Mouse (Mus musculus) MEL (cell line): Measurements from ENCODE around the gene Flcn.

Source experiments
- CTCF ChIP-seq, 3 experiments: IDR thresholded peaks in 2 of 3; conservative IDR thresholded peaks in 1 of 3; 2 replicates each; pipeline ENCODE4 v1.5.1; 2011 to 2012; ENCODE audit warnings: low read length in 3 of 3, low read depth in 2 of 3, mild to moderate bottlenecking in 2 of 3, improper control_type of control experiment in 1 of 3, inconsistent platforms in 1 of 3, mixed read lengths in 1 of 3, moderate library complexity in 1 of 3; ENCODE audit not compliant: control insufficient read depth in 1 of 3, insufficient read depth in 1 of 3, poor library complexity in 1 of 3, severe bottlenecking in 1 of 3
- EP300 ChIP-seq, 2 experiments: IDR thresholded peaks; 2 replicates each; pipeline ENCODE4 v1.6.1; 2011; ENCODE audit warnings: improper control_type of control experiment in 2 of 2, low read length in 2 of 2, low read depth in 1 of 2, mild to moderate bottlenecking in 1 of 2
- MAX ChIP-seq: IDR thresholded peaks from 2 replicates; pipeline ENCODE4 v1.6.1; 2011; ENCODE audit warnings: low read length, improper control_type of control experiment
- MAZ ChIP-seq: IDR thresholded peaks from 2 replicates; pipeline ENCODE4 v1.6.1; 2012; ENCODE audit warnings: low read depth, mild to moderate bottlenecking, inconsistent platforms, low read length, improper control_type of control experiment
- POLR2A ChIP-seq, 2 experiments: IDR thresholded peaks; 2 replicates each; pipeline ENCODE4 v1.6.1; 2011 to 2012; ENCODE audit warnings: low read length in 2 of 2, mild to moderate bottlenecking in 2 of 2, control low read depth in 1 of 2, improper control_type of control experiment in 1 of 2, low read depth in 1 of 2, moderate library complexity in 1 of 2; ENCODE audit not compliant: control insufficient read depth in 1 of 2, insufficient read depth in 1 of 2, poor library complexity in 1 of 2
- SMC3 ChIP-seq: IDR thresholded peaks from 2 replicates; pipeline ENCODE4 v1.6.1; 2011; ENCODE audit warnings: low read depth, low read length, improper control_type of control experiment
- TAL1 ChIP-seq: IDR thresholded peaks from 2 replicates; pipeline ENCODE4 v1.6.1; 2012; ENCODE audit warnings: mild to moderate bottlenecking, inconsistent platforms, low read length, moderate library complexity, mixed read lengths
- UBTF ChIP-seq: IDR thresholded peaks from 2 replicates; pipeline ENCODE4 v1.6.1; 2012; ENCODE audit warnings: low read depth, mild to moderate bottlenecking, inconsistent platforms, low read length, improper control_type of control experiment, moderate library complexity, borderline replicate concordance; ENCODE audit not compliant: insufficient read depth
- ZNF384 ChIP-seq: IDR thresholded peaks from 2 replicates; pipeline ENCODE4 v1.6.1; 2012; ENCODE audit warnings: low read depth, mild to moderate bottlenecking, inconsistent platforms, low read length, improper control_type of control experiment

- TF ChIP-seq CTCF (IDR thresholded peaks at IDR 0.05 in 2 of 3, conservative IDR thresholded peaks at IDR 0.05 in 1 of 3; ENCODE audit: control insufficient read depth in 1 of 3, insufficient read depth in 1 of 3, low read depth in 2 of 3, low read length in 3 of 3, poor library complexity in 1 of 3, severe bottlenecking in 1 of 3) (no peak), POLR2A (IDR thresholded peaks at IDR 0.05; ENCODE audit: control insufficient read depth in 1 of 2, insufficient read depth in 1 of 2, low read depth in 1 of 2, low read length in 2 of 2, poor library complexity in 1 of 2) (no peak), EP300 (IDR thresholded peaks at IDR 0.05; ENCODE audit: low read depth in 1 of 2, low read length in 2 of 2) (no peak), UBTF (no peak), ZNF384 (no peak), MAZ (no peak), MAX (no peak), SMC3 (no peak), TAL1 (no peak)
Observed at GRCm38 (mm10) chr11:59805256-59805655, 4.6 kb downstream of the Flcn start.
